Mouse (Mus musculus): ENCODE results near the gene Gm37419. TPM values are rescaled to one million over a fixed set of nuclear protein-coding genes. Genes with fewer than 3 reads are reported as not detected.

Gm37419 gene
- total and polyA plus RNA-seq, 2 experiments from 2014 or later, result not detected

GRCm38 (mm10) chr16:23958938-23959337 is 29.3 kb upstream of the Gm37419 start:
- no peak overlapping the region for H3K27ac ChIP-seq
- no peak for TF ChIP-seq CTCF (IDR thresholded peaks at IDR 0.05; ENCODE audit: low read depth)

DNA sequence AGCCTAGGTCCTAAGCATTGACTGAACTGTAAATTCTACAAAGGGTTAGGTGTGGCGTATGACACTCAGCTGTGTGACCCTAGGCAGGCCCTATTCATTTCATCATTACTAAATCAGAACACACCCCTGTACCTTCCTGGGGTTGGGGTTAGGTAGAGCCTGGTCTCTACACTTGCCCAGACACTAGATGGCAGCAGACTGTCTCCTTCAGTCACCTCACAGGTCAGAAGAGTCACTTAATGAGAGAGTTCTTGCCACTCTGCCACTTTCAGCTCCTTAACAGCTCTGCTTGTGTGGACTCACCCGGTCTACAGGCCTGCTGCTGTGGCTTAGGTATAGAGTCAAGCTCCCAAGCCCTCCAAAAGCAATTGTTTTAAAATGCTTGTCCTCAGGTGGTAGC is 25.9 kb upstream of the Gm37419 start:
- WGBS, result 88% methylated on average over 2 of the region's 2 CpGs
- no peak for ATAC-seq
- TF ChIP-seq CTCF (IDR thresholded peaks at IDR 0.05; ENCODE audit: low read depth), result peak; percentile 33; the same call in 1 of the 2 replicates

More at GRCm38 (mm10) chr16:23958938-23959337, 29.3 kb upstream of the Gm37419 start:
- DNase-seq (ENCODE audit: low spot score) (no peak), ATAC-seq (no peak)
- Histone ChIP-seq H3K27me3 (ENCODE audit: insufficient read depth, low read length) (no peaks in the 10 kb centered on the region), H3K9me3 (ENCODE audit: low read length) (no peaks in the 10 kb centered on the region), H3K4me2 (ENCODE audit: low read depth, low read length) (no peak overlapping the region), H3K9ac (replicated peaks; ENCODE audit: low read length) (no peak overlapping the region), H3K4me1 (ENCODE audit: insufficient read depth, low read length) (no peaks in the 10 kb centered on the region), H3K4me3 (ENCODE audit: low read length) (no peak overlapping the region), H3K36me3 (ENCODE audit: insufficient read depth, low read length) (no peaks in the 10 kb centered on the region)

DNA sequence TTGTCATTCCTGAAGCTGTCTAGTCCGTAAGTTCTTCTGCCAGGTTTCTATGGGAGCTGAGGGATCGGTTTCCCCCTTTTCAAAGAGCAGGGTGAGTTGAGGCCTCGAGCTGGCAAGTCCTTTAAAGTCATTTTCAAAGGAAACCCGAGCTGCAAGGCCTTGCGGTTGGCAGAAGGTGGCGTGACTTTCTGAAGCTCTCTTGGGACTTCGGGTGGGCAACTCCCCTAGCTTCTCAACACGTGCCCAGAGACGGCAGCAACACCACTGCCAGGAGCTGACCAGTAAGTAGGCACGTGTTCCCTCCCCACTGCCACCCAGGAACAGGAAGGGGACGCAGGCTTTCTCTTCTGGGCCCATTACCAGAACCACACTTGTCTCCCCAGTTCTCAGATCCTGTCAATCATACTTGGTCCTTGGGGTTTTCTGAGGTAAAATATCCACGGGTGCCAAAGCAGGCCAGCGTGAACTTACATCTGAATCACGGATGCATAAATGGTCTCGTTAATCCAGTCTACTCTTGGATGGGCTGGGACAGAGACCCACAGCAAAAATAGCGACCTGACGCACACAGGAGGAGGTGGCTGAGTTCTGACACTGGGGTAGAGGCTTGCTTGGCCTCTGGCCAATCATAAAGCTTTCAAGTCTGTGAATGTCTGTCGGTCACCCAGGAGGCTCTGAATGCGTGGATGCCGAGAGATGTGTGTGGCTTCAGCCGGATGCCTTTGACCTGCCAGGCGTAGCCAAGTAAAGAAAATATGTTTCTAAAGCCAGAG is 24.2 kb upstream of the Gm37419 start:
- ATAC-seq (peak; percentile 77), DNase-seq (ENCODE audit: low spot score) (peak; percentile 71)
- H3K4me3 ChIP-seq (ENCODE audit: low read length), result no peak overlapping the region
- H3K27me3 ChIP-seq (ENCODE audit: insufficient read depth, low read length), result no peaks in the 10 kb centered on the region
- peak; percentile 26; the same call in 1 of the 2 replicates for TF ChIP-seq CTCF (IDR thresholded peaks at IDR 0.05; ENCODE audit: low read depth)
- H3K9me3 ChIP-seq (ENCODE audit: low read length), result no peaks in the 10 kb centered on the region
- no peak overlapping the region for H3K9ac ChIP-seq (replicated peaks; ENCODE audit: low read length)
- H3K36me3 ChIP-seq (ENCODE audit: insufficient read depth, low read length), result no peaks in the 10 kb centered on the region; the same call in 1 of the 2 replicates
- 34% methylated on average over 22 of the region's 22 CpGs for WGBS
- H3K4me1 ChIP-seq (ENCODE audit: insufficient read depth, low read length), result 0 out of 2 replicates have a peak, but pooled peaks cover 3% of the 10 kb centered on the region
- H3K4me2 ChIP-seq (ENCODE audit: low read depth, low read length), result no peak overlapping the region
- no peak overlapping the region for H3K27ac ChIP-seq

More for the DNA sequence above, 25.9 kb upstream of the Gm37419 start:
- no peak overlapping the region for H3K4me2 ChIP-seq (ENCODE audit: low read depth, low read length)
- H3K9me3 ChIP-seq (ENCODE audit: low read length), result no peaks in the 10 kb centered on the region
- H3K4me1 ChIP-seq (ENCODE audit: insufficient read depth, low read length), result 0 out of 2 replicates have a peak, but pooled peaks cover 3% of the 10 kb centered on the region
- no peak overlapping the region for H3K4me3 ChIP-seq (ENCODE audit: low read length)
- H3K36me3 ChIP-seq (ENCODE audit: insufficient read depth, low read length), result no peaks in the 10 kb centered on the region
- no peak overlapping the region for H3K9ac ChIP-seq (replicated peaks; ENCODE audit: low read length)
- no peak for DNase-seq (ENCODE audit: low spot score)
- no peaks in the 10 kb centered on the region for H3K27me3 ChIP-seq (ENCODE audit: insufficient read depth, low read length)
- no peak overlapping the region for H3K27ac ChIP-seq

DNA sequence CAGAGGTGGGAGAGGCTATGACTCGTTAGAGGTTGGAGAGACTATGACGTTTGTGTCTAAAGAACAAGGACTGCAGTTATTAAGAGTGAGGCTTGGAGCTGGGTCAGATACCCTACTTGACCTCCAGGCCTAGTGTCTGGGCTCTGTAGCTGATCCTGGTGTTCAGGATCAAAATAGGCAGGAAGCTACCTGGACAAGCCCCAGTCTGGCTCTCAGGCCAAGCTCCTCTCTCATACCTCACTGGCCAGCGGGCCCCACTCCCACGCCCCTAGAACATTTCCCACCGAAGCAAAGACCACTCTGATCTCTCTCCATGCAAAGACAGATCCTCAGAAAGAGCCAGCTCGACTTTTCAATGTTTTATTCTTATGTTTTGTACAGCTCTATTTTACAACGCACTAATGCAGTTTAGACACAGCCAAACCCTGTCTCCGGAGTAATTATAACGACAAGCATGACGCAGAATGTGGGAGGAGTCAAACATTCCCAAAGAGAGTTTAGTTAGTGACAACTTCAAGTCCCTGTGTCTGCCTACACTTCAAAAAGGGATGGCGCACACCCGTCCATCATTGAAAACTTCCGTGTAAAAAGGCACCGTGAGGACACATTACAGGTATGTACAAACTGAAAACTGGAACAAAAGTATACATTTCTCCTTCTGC is 23.4 kb upstream of the Gm37419 start:
- Histone ChIP-seq H3K4me1 (ENCODE audit: insufficient read depth, low read length) (0 out of 2 replicates have a peak, but pooled peaks cover 3% of the 10 kb centered on the region), H3K9me3 (ENCODE audit: low read length) (no peaks in the 10 kb centered on the region), H3K9ac (replicated peaks; ENCODE audit: low read length) (no peak overlapping the region), H3K4me2 (ENCODE audit: low read depth, low read length) (no peak overlapping the region), H3K4me3 (ENCODE audit: low read length) (no peak overlapping the region), H3K36me3 (ENCODE audit: insufficient read depth, low read length) (no peaks in the 10 kb centered on the region; the same call in 1 of the 2 replicates), H3K27me3 (ENCODE audit: insufficient read depth, low read length) (no peaks in the 10 kb centered on the region), H3K27ac (no peak overlapping the region)
- DNase-seq (ENCODE audit: low spot score) (no peak), ATAC-seq (no peak)
- TF ChIP-seq CTCF (IDR thresholded peaks at IDR 0.05; ENCODE audit: low read depth), result no peak
- WGBS, result 57% methylated on average over 14 of the region's 14 CpGs

DNA sequence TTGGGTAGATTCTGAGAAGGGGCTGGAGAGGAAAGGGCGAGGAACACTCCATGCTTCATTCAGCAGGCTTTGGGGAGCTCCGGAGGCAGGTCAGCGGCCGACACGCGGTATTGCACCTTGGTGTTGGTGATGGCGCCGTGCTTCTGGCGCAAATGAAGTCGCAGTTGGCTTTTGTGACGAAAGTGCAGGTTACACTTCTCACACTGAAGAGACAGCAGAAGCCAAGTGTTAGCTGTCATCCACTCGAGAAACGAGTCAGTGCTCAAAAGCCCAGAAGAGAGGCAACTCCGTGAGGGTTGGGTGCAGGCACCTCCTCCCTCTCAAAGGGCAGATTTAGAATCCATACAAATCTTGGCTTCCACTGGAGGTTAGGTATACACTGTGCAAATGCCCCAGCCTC is 22.2 kb upstream of the Gm37419 start:
- WGBS, result 93% methylated on average over 14 of the region's 14 CpGs
- H3K9ac ChIP-seq (replicated peaks; ENCODE audit: low read length), result no peak overlapping the region
- TF ChIP-seq CTCF (IDR thresholded peaks at IDR 0.05; ENCODE audit: low read depth), result no peak
- no peaks in the 10 kb centered on the region for H3K9me3 ChIP-seq (ENCODE audit: low read length)
- H3K4me2 ChIP-seq (ENCODE audit: low read depth, low read length), result no peak overlapping the region
- no peak for DNase-seq (ENCODE audit: low spot score)
- H3K36me3 ChIP-seq (ENCODE audit: insufficient read depth, low read length), result no peaks in the 10 kb centered on the region; the same call in 1 of the 2 replicates
- no peak overlapping the region for H3K4me3 ChIP-seq (ENCODE audit: low read length)
- no peak overlapping the region for H3K27ac ChIP-seq
- H3K27me3 ChIP-seq (ENCODE audit: insufficient read depth, low read length), result no peaks in the 10 kb centered on the region
- 0 out of 2 replicates have a peak, but pooled peaks cover 3% of the 10 kb centered on the region for H3K4me1 ChIP-seq (ENCODE audit: insufficient read depth, low read length)
- no peak for ATAC-seq

GRCm38 (mm10) chr16:23967301-23967700 is 21.0 kb upstream of the Gm37419 start:
- Histone ChIP-seq H3K36me3 (ENCODE audit: insufficient read depth, low read length) (no peaks in the 10 kb centered on the region; the same call in 1 of the 2 replicates), H3K27me3 (ENCODE audit: insufficient read depth, low read length) (no peaks in the 10 kb centered on the region), H3K9ac (replicated peaks; ENCODE audit: low read length) (no peak overlapping the region), H3K27ac (no peak overlapping the region), H3K4me1 (ENCODE audit: insufficient read depth, low read length) (0 out of 2 replicates have a peak, but pooled peaks cover 3% of the 10 kb centered on the region), H3K4me3 (ENCODE audit: low read length) (no peak overlapping the region), H3K9me3 (ENCODE audit: low read length) (no peaks in the 10 kb centered on the region), H3K4me2 (ENCODE audit: low read depth, low read length) (no peak overlapping the region)
- peak; percentile 46 for TF ChIP-seq CTCF (IDR thresholded peaks at IDR 0.05; ENCODE audit: low read depth)
- ATAC-seq (no peak), DNase-seq (ENCODE audit: low spot score) (no peak)
- 86% methylated on average over 7 of the region's 7 CpGs for WGBS
